8 mouse cellular contexts compared by ENCODE assay signal in genomic region chr1:134106719-134107118, GRCm38 (mm10). TPM values are rescaled to one million over a fixed set of nuclear protein-coding genes. Genes with fewer than 3 reads are reported as not detected.
DNase-seq lines count a peak whose midpoint lies in the region; ATAC-seq and TF ChIP-seq lines count a peak whose summit lies in the region.

No protein-coding gene starts in this region.

- H3K4me2 ChIP-seq in hindbrain, embryonic 16.5 days (ENCODE audit: low read length): no peak overlapping the region
- no peak overlapping the region for H3K4me2 ChIP-seq in forebrain, embryonic 11.5 days (ENCODE audit: low read depth, low read length, severe bottlenecking)

- H3K27ac ChIP-seq in hindbrain, embryonic 10.5 days: 0 out of 2 replicates have a peak overlapping the region, but pooled peaks have one; percentile 50
- H3K27ac ChIP-seq in hindbrain, embryonic 16.5 days (ENCODE audit: low read depth, low read length): no peak overlapping the region
- no peak overlapping the region for H3K27ac ChIP-seq in forebrain, embryonic 11.5 days (ENCODE audit: low read depth, low read length)
- no peak overlapping the region for H3K27ac ChIP-seq in spleen, adult 2 months (ENCODE audit: insufficient read depth, low read length)

- peak; percentile 86; the same call in 1 of the 2 replicates for TF ChIP-seq CTCF in spleen, adult 2 months (IDR thresholded peaks at IDR 0.05; ENCODE audit: extremely low read depth, insufficient read depth, insufficient read length, insufficient replicate concordance)

- 0 out of 2 replicates have a peak, but pooled peaks cover 4% of the 10 kb centered on the region for H3K27me3 ChIP-seq in hindbrain, embryonic 10.5 days (ENCODE audit: insufficient read depth, poor library complexity, severe bottlenecking)
- no peaks in the 10 kb centered on the region for H3K27me3 ChIP-seq in hindbrain, embryonic 16.5 days (replicated peaks; ENCODE audit: control insufficient read depth, insufficient read depth, low read length)
- H3K27me3 ChIP-seq in forebrain, embryonic 11.5 days (ENCODE audit: control insufficient read depth, insufficient read depth, low read length): no peaks in the 10 kb centered on the region
- no peaks in the 10 kb centered on the region for H3K27me3 ChIP-seq in spleen, adult 2 months (ENCODE audit: control insufficient read depth, insufficient read depth, low read length)

- WGBS in hindbrain, embryonic 10.5 days: 12% methylated on average over 5 of the region's 5 CpGs
- 2% methylated on average over 5 of the region's 5 CpGs for WGBS in hindbrain, embryonic 16.5 days
- WGBS in forebrain, embryonic 11.5 days: 7% methylated on average over 5 of the region's 5 CpGs
- 4% methylated on average over 5 of the region's 5 CpGs for WGBS in spleen, adult 2 months

- H3K4me3 ChIP-seq in hindbrain, embryonic 10.5 days: no peak overlapping the region
- H3K4me3 ChIP-seq in hindbrain, embryonic 16.5 days (ENCODE audit: low read length): no peak overlapping the region
- no peak overlapping the region for H3K4me3 ChIP-seq in forebrain, embryonic 11.5 days (ENCODE audit: low read depth, low read length)
- no peak overlapping the region for H3K4me3 ChIP-seq in spleen, adult 2 months (ENCODE audit: extremely low read depth, insufficient read depth, insufficient read length)

- no peak for ATAC-seq in hindbrain, embryonic 16.5 days
- peak; percentile 96 for ATAC-seq in CD4-positive, CD25-positive, alpha-beta regulatory T cell, adult 4 months
- ATAC-seq in forebrain, embryonic 11.5 days (replicated peaks; ENCODE audit: low FRiP score): 0 out of 2 replicates have a peak, but pooled peaks have one; percentile 36

- H3K36me3 ChIP-seq in hindbrain, embryonic 10.5 days: no peaks in the 10 kb centered on the region
- H3K36me3 ChIP-seq in hindbrain, embryonic 16.5 days (ENCODE audit: control insufficient read depth, insufficient read depth, low read length): no peaks in the 10 kb centered on the region
- H3K36me3 ChIP-seq in forebrain, embryonic 11.5 days (ENCODE audit: control insufficient read depth, insufficient read depth, low read length): no peaks in the 10 kb centered on the region
- no peaks in the 10 kb centered on the region for H3K36me3 ChIP-seq in spleen, adult 2 months (ENCODE audit: control insufficient read depth, insufficient read depth, low read length)

- no peak for TF ChIP-seq POLR2A in spleen, adult 2 months (IDR thresholded peaks at IDR 0.05; ENCODE audit: low read depth, low read length)

- no peaks in the 10 kb centered on the region for H3K9me3 ChIP-seq in hindbrain, embryonic 10.5 days
- no peaks in the 10 kb centered on the region for H3K9me3 ChIP-seq in hindbrain, embryonic 16.5 days (ENCODE audit: control insufficient read depth, low read length)
- no peaks in the 10 kb centered on the region for H3K9me3 ChIP-seq in forebrain, embryonic 11.5 days (ENCODE audit: control insufficient read depth, low read length)

- peak; percentile 56 for DNase-seq in hindbrain, embryonic 10.5 days (ENCODE audit: low spot score)
- DNase-seq in c-Kit-negative CD71-positive TER-119-positive erythroid progenitor cells, embryonic 14.5 days (ENCODE audit: low read depth, low spot score): peak; percentile 70
- peak; percentile 68 for DNase-seq in forebrain, embryonic 11.5 days (ENCODE audit: low spot score)
- DNase-seq in kidney, adult 18-20 months: peak; percentile 77
- DNase-seq in lung, postnatal 10 days: peak; percentile 80
- DNase-seq in spleen, adult 2 months (ENCODE audit: low read depth in 1 of 2, low spot score in 2 of 2): peak; percentile 54 to 56

- peaks cover 11% of the 10 kb centered on the region for H3K4me1 ChIP-seq in hindbrain, embryonic 10.5 days (replicated peaks)
- H3K4me1 ChIP-seq in hindbrain, embryonic 16.5 days (ENCODE audit: control insufficient read depth, insufficient read depth, low read depth, low read length): no peaks in the 10 kb centered on the region
- H3K4me1 ChIP-seq in forebrain, embryonic 11.5 days (replicated peaks; ENCODE audit: control insufficient read depth, insufficient read depth, low read length): no peaks in the 10 kb centered on the region; the same call in 1 of the 2 replicates
- H3K4me1 ChIP-seq in spleen, adult 2 months (ENCODE audit: control insufficient read depth, insufficient read depth, insufficient read length): no peaks in the 10 kb centered on the region

- no peak overlapping the region for H3K9ac ChIP-seq in hindbrain, embryonic 16.5 days (ENCODE audit: low read depth, low read length)
- H3K9ac ChIP-seq in forebrain, embryonic 11.5 days (ENCODE audit: low read length): no peak overlapping the region

RNA-seq across cellular contexts. Expression of gene Chit1, which starts 4.3 kb away (rescaled TPM):
- not detected in 2 replicates for polyA plus RNA-seq in hindbrain, embryonic 10.5 days (2016; fragmentation: Nextera tagmentation; extraction: Ambion mirVana)
- 0.15 and 0.73 TPM in 2 replicates for polyA plus RNA-seq in hindbrain, embryonic 16.5 days (2015; fragmentation: Nextera tagmentation; extraction: Ambion mirVana)
- not detected for polyA plus RNA-seq in CD4-positive, CD25-positive, alpha-beta regulatory T cell, adult 4 months (2017; shearing (Covaris generic))
- polyA plus RNA-seq in forebrain, embryonic 11.5 days (2014; fragmentation: Nextera tagmentation; extraction: Ambion mirVana): not detected in 2 replicates
- polyA plus RNA-seq in spleen, adult 2 months (2012; rRNA removed): 0.20 TPM in 1 of 2 replicates, not detected in the other

RNA-seq across cellular contexts. Expression of gene Btg2, which starts 27.8 kb away (rescaled TPM):
- polyA plus RNA-seq in hindbrain, embryonic 10.5 days (2016; fragmentation: Nextera tagmentation; extraction: Ambion mirVana): 100.0 and 117 TPM in 2 replicates
- polyA plus RNA-seq in hindbrain, embryonic 16.5 days (2015; fragmentation: Nextera tagmentation; extraction: Ambion mirVana): 28.0 and 28.5 TPM in 2 replicates
- 100 to 1,000 TPM; 243 to 289 TPM for polyA plus RNA-seq in CD4-positive, CD25-positive, alpha-beta regulatory T cell, adult 4 months (2017; shearing (Covaris generic))
- polyA plus RNA-seq in forebrain, embryonic 11.5 days (2014; fragmentation: Nextera tagmentation; extraction: Ambion mirVana): 110 TPM in 2 replicates
- polyA plus RNA-seq in spleen, adult 2 months (2012; rRNA removed): 115 and 123 TPM in 2 replicates
